Mouse (Mus musculus) spleen, adult 12 weeks (tissue): ENCODE data around the gene Fbxo41.

ENCODE experiments used
- DNase-seq: peaks from one replicate; pipeline ENCODE4 v3.0.0; 2022; ENCODE audit warnings: low spot score

Fbxo41 gene

DNA sequence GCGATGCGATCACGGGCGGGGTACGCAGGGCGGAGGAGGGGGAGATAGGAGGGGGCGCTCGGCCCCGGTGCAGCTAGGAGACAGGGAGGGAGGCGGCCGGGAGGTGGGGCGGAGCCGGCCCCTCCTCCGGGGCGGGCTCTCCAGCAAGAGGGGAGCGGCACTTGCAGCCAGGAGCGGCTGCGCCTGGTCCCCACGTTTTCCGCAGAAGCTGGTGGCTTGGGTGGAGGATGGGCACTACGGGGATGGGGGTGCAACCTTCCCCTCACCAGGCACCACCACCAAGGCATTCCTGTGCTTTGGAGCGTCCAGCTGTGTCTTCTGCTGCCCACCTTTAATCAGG is at the start of gene Fbxo41:
Fbxo41 (minus strand) TSS at position 84 of the 340 bp plus-strand sequence.
- no peak for DNase-seq

- no peak for DNase-seq
Observed at GRCm38 (mm10) chr6:85547642-85548041, 44.8 kb upstream of the Fbxo41 start.

- no peak for DNase-seq
Observed at GRCm38 (mm10) chr6:85544251-85544881, 41.6 kb upstream of the Fbxo41 start.

GRCm38 (mm10) chr6:85543351-85544175 is 40.8 kb upstream of the Fbxo41 start:
- DNase-seq = no peak

DNA sequence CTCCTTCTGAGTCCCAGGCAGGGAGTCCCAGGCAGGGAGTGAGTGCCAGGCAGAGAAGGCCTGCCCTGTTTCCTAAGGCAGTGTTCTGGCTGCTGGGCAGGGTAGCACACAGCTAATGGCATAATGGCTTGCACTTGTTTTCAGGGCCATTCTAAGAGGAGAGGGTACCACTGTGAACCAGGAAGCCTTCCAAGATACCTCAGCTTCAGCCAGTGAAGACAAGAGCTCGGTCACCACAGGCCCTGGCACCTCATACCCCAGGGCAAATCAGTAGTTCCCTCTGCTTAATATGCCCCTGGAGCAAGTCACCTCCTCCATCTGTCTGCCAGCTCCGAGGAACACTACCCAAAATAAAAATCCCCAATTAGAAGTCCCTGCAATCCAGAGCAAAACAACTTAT is 20.0 kb upstream of the Fbxo41 start:
- DNase-seq = no peak

GRCm38 (mm10) chr6:85522026-85522425 is 19.2 kb upstream of the Fbxo41 start:
- no peak for DNase-seq

DNA sequence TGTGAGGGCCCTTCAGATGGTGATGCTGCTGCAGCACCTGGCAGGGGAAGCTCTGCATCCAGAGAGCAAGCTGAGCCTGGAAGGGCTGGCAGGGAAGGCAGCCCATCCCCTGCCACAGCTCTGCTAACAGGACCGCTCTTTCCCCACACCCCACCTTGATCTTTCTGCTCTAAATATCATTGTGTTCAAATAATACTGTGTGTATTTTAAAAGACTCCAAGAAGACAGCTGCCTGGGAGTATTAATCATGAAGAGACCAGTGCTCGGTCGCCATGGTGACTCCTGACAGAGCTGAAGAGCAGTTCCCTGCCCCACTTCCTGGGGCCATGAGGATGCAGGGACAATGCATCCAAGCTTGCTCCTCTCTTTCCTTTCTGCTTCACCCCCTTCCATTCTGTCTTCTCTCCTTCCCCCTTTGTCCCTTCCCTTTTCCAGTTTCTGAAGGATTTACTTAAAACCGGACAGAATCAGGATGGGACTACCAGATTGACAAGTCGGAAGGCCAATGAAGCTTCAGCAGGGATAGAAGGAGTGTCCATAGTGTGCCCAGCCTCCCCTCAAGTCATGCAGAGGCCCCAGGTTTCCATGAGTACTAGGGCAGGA is 15.4 kb upstream of the Fbxo41 start:
- no peak for DNase-seq

- no peak for DNase-seq
Observed at GRCm38 (mm10) chr6:85515941-85516340, 13.1 kb upstream of the Fbxo41 start.

DNA sequence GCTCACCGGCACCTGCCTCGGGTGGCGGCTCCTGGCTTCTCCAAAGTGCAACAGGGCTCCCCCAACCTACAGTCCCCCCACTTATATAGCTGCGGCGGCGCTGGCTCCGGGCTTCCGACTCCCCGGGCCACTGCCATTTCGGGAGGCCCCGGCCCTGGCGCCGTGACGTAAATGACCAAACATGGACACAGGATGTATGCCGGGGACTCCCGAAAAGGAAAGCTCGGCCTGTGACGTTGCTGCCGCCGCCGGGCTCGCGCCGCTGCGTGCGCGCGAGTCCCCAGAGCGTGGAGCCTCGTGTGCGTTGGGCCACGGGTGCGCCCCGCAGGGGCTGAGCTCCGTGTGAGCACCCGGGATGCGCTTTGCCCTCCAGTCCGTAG is 10.7 kb upstream of the Fbxo41 start, which contains the start of gene Egr4:
Egr4 (minus strand) TSS at position 59 of the 380 bp plus-strand sequence.
- no peak for DNase-seq

- no peak for DNase-seq
Observed at GRCm38 (mm10) chr6:85512577-85513530, 10.1 kb upstream of the Fbxo41 start.

DNA sequence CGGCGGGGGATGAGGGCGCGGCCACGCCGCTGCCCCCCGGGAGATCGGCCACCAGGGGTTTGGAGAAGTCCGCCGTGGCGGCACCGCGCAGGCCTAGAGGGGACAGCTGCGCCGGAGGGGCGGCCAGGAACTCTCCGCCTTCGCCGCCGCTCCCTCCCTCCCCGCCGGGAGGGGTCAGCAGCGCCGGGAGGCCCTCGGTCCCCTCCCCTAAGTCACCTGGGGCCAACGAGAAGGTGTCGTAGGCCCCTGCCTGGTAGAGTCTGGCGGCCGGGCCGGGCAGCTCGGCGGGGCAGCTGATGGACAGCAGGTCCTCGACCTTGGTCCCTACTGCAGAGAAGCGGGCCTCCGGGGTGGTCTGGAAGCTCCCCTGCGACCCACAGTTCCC is 9.3 kb upstream of the Fbxo41 start:
- no peak for DNase-seq

- no peak for DNase-seq
Observed at GRCm38 (mm10) chr6:85511286-85512055, 8.7 kb upstream of the Fbxo41 start.

GRCm38 (mm10) chr6:85510476-85510875 is 7.7 kb upstream of the Fbxo41 start:
- DNase-seq = no peak

DNA sequence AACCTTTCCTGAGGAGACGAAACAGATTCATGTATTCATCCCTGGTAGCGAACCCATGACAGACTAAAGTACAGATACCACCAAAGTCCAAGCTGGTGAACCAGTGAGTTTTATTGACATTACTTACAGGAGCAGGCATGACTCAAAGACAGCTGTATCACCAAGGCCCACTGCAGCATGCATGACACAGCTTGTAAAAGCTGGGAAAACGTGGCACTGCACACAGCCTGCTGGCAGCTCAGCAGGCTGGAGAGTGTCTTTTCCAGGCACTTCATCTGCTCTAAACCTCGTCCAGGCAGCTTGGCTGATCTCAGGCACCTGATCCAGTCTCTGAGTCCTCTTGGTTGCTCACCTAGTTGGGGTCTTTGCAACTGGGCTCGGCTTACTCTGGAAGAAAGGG is 5.8 kb upstream of the Fbxo41 start:
- DNase-seq = no peak

DNA sequence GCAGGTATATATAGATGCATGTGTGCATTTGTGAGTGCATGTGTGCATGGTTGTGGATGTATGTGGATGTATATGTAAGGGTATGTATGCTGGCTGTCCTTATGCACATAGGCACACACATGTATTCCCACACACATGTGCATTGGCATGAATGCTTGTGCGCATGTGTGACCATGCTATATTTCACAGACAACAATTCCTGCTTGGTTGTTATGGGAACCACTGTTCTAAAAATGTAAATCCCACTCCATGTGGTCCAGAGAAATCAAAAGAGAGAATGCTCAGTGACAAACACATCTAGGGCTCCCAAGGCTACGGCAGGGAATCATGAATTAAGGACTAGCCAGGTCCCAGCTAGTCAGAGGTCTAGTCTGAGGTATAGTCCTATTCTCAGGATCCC is 2.1 kb upstream of the Fbxo41 start:
- no peak for DNase-seq

DNA sequence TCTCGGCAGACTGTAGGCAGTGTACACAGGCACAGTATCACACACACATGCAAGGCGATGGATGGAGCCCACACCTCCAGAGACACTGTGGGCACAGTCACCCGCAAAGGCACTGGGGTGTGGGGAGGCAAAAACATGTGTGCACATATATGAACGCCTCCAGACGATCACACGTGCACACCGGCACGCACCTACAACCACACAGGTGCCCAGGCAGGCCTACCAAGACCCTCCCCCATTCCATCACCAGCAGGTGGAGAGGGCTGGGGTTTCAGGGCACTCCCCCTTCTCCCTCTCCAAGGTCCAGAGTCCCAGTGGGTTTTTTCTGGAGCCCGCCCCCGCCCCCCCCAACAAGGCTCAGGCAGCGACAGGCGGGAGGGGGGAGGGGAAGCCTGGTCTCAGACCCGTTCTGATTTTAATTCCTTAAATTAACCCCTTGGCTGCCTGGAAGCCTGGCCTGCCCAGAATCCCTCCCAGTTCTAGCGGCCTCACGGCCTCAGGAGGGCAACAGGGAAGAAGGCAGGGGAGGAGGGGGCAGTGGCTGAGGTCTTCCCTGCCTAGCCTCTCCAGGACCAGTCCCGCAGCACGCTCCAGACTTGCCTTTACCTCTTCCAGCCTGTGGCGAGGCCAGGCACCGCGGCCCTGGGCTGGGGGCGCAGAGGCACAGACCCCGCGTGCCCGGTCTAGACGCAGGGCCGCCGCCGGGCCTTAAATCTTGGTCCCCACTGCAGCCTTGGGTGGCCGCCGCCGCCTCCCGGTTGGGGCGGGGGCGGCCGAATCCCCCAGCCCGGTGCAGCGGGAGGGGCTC is 487 bp downstream of the Fbxo41 start:
- no peak for DNase-seq

- DNase-seq = no peak
Observed at GRCm38 (mm10) chr6:85501571-85502102, 1.2 kb downstream of the Fbxo41 start.

DNA sequence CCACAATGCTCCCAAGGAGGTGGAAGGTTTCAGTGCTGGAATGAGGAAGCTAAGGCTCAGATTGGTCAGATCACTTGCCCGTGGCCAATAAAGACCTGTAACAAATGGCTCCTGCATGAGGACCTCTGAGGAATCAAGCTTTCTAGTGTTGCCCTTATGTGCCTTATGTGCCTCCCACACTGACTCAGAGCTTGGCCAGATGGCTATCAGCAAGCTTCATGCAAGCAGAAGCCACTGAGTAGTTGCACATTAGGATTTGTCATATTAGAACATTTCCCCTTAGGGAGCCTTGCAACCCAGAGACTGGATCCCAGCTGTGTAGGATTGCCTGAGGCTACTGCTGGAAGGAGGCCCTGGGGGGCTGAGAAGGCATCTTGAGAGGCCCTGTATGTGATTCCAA is 2.4 kb downstream of the Fbxo41 start:
- DNase-seq = no peak

DNA sequence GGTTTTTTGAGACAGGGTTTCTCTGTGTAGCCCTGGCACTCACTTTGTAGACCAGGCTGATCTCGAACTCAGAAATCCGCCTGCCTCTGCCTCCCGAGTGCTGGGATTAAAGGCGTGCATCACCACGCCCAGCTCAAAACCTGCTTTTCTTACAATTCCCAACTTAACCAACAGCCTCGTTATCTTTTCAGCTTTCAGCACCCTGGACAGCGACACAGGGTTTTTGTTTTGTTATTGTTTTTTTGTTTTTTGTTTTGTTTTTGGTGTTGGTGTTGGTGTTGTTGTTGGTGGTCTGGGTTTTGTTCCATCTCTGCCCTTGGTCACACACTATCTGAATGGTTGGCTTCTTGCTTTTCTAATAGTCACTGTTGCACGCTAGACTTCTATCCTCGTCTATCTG is 4.6 kb downstream of the Fbxo41 start:
- no peak for DNase-seq

- DNase-seq = no peak
Observed at GRCm38 (mm10) chr6:85496976-85497375, 5.8 kb downstream of the Fbxo41 start.
